Mouse (Mus musculus) bone marrow macrophage, adult 2 months (primary cell): ENCODE results near the gene Eif2b5.

Experiments
- CTCF ChIP-seq: IDR thresholded peaks from 2 replicates; pipeline ENCODE4 v1.5.1; 2012; ENCODE audit warnings: low read depth, mild to moderate bottlenecking, low read length, moderate library complexity
- POLR2A ChIP-seq: IDR thresholded peaks from 2 replicates; pipeline ENCODE4 v1.6.1; 2012; ENCODE audit warnings: mild to moderate bottlenecking, low read depth, low read length, borderline replicate concordance

DNA sequence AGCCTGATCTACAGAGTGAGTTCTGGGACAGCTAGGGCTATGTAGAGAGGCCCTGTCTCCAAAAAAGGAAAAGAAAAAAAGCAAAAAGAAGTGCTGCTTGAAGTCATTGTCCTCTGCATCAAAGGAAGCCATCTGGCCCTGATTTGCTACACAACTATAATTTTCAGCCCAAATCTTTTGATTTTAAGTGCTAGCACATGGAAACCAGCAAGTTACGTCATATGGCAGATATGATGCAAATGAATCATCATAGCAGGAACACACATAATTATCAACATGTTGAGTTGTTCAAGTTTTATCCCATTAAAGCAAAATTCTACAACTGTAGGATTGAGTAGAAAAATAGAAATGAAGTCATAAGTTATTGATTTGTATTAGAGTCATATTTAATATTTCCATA lies 10.5 kb upstream of the Eif2b5 start:
- TF ChIP-seq POLR2A (no peak), CTCF (no peak)
